Mouse (Mus musculus) limb, embryonic 15.5 days (tissue): ENCODE data around the gene Arhgef19. TPM values are rescaled to one million over a fixed set of nuclear protein-coding genes. Genes with fewer than 3 reads are reported as not detected.

ENCODE experiments used
- ATAC-seq: fragments of 200-750 bp; cut with Nextera tagmentation; 2 replicates; pipeline ENCODE4 v1.8.0; 2017; ENCODE audit warnings: low read depth, moderate TSS enrichment; ENCODE audit not compliant: insufficient number of reproducible peaks, low FRiP score, low TSS enrichment
- H3K27ac ChIP-seq: fragments of 300-500 bp; sonication (generic); 2 replicates; pipeline ENCODE4 v1.5.1; 2015; ENCODE audit warnings: moderate library complexity, mild to moderate bottlenecking, inconsistent platforms
- H3K27me3 ChIP-seq: fragments of 300-500 bp; sonication (generic); 2 replicates; pipeline ENCODE4 v1.6.1; 2015; ENCODE audit warnings: inconsistent platforms
- H3K36me3 ChIP-seq: fragments of 300-500 bp; sonication (generic); 2 replicates; pipeline ENCODE4 v1.6.1; 2015; ENCODE audit warnings: inconsistent platforms
- H3K4me1 ChIP-seq: fragments of 300-500 bp; sonication (generic); 2 replicates; pipeline ENCODE4 v1.6.1; 2015; ENCODE audit warnings: inconsistent platforms
- H3K4me2 ChIP-seq: fragments of 300-500 bp; sonication (generic); 2 replicates; pipeline ENCODE4 v1.6.1; 2015; ENCODE audit warnings: mild to moderate bottlenecking, inconsistent platforms
- H3K4me3 ChIP-seq: fragments of 300-500 bp; sonication (generic); 2 replicates; pipeline ENCODE4 v1.5.1; 2015; ENCODE audit warnings: mild to moderate bottlenecking, inconsistent platforms
- H3K9ac ChIP-seq: fragments of 300-500 bp; sonication (generic); 2 replicates; pipeline ENCODE4 v1.6.1; 2015; ENCODE audit warnings: inconsistent platforms
- H3K9me3 ChIP-seq: fragments of 300-500 bp; sonication (generic); 2 replicates; pipeline ENCODE4 v1.6.1; 2016; ENCODE audit warnings: inconsistent platforms
- whole genome bisulfite sequencing: fragments of 180-500 bp; shearing (Covaris S2); methylation state at CpG from one replicate; pipeline ENCODE4 v1.1.7; 2015; 5-methylcytosine and 5-hydroxymethylcytosine counted together
- polyA plus RNA-seq: library from polyadenylated mRNA; unstranded; fragments of >200 nt; fragmentation: Nextera tagmentation; extraction: Ambion mirVana; gene quantifications from 2 replicates; pipeline ENCODE4 v1.2.1, GENCODE M21; 2015

Gene Arhgef19
- polyA plus RNA-seq, 1 experiment from 2014 or later = 19.7 TPM

- no peaks in the 10 kb centered on the region for H3K27me3 ChIP-seq
- H3K36me3 ChIP-seq = no peaks in the 10 kb centered on the region
- no peak overlapping the region for H3K9ac ChIP-seq
- no peak overlapping the region for H3K4me2 ChIP-seq
- 34% methylated on average over 6 of the region's 6 CpGs for WGBS
- no peak overlapping the region for H3K4me3 ChIP-seq
- H3K27ac ChIP-seq = no peak overlapping the region
- peaks cover 50% of the 10 kb centered on the region for H3K4me1 ChIP-seq
- no peaks in the 10 kb centered on the region for H3K9me3 ChIP-seq
- no peak for ATAC-seq
Observed at GRCm38 (mm10) chr4:141281153-141281552, 41.9 kb downstream of the Arhgef19 start.

DNA sequence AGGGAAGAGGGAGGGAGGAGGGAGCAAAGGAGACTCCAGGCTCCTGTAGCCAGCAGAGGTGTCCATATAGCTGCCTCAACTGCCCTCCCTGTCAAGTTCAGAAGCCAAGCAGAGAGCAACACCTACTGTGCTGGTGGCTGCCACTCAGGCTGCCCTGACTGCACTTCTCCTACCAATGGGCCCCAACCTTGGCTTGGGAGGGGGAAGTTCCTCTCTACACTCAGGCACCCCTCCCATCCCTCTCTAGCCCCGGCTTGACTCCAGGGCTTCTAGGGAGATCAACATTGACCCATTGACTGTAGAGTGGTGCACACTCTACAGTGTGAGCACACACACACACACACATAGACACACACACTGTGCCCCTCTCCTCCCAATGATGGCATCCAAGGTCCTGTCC is 42.3 kb downstream of the Arhgef19 start:
- Histone ChIP-seq H3K4me1 (peaks cover 51% of the 10 kb centered on the region), H3K4me2 (no peak overlapping the region), H3K27me3 (no peaks in the 10 kb centered on the region), H3K4me3 (no peak overlapping the region), H3K36me3 (no peaks in the 10 kb centered on the region), H3K9ac (no peak overlapping the region), H3K27ac (0 out of 2 replicates have a peak overlapping the region, but pooled peaks have one; percentile 22), H3K9me3 (no peaks in the 10 kb centered on the region)
- WGBS = 50% methylated on average over 1 of the region's 1 CpGs
- no peak for ATAC-seq

GRCm38 (mm10) chr4:141282087-141282486 is 42.8 kb downstream of the Arhgef19 start:
- 53% methylated on average over 3 of the region's 3 CpGs for WGBS
- Histone ChIP-seq H3K4me1 (peaks cover 54% of the 10 kb centered on the region), H3K27me3 (no peaks in the 10 kb centered on the region), H3K9me3 (no peaks in the 10 kb centered on the region), H3K9ac (no peak overlapping the region), H3K27ac (0 out of 2 replicates have a peak overlapping the region, but pooled peaks have one; percentile 22), H3K36me3 (no peaks in the 10 kb centered on the region), H3K4me2 (no peak overlapping the region), H3K4me3 (no peak overlapping the region)
- ATAC-seq = no peak

DNA sequence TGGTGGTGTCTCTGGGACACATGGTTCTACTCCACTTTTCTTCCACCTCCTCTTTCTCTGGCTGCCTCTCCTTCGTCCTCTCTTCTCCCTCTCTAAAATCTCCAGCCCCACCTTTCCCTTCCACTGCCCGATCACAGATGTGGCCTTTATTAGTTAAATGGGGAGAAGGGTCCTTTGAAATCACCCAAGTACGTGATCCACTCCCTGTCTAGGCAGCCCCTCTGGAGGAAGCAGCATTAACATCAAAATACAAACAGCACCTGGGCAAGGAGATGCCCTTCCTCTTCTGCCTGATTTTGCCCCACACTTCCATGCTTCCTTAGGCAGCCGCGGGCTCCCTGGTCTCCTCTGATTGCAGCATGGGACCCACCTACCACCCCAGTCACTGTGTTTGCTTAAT is 43.3 kb downstream of the Arhgef19 start:
- Histone ChIP-seq H3K4me3 (no peak overlapping the region), H3K9me3 (no peaks in the 10 kb centered on the region), H3K4me1 (peaks cover 54% of the 10 kb centered on the region), H3K36me3 (no peaks in the 10 kb centered on the region), H3K27me3 (peaks cover 4% of the 10 kb centered on the region), H3K4me2 (no peak overlapping the region), H3K9ac (no peak overlapping the region), H3K27ac (no peak overlapping the region)
- 44% methylated on average over 5 of the region's 5 CpGs for WGBS
- no peak for ATAC-seq

- Histone ChIP-seq H3K27ac (no peak overlapping the region), H3K27me3 (peaks cover 11% of the 10 kb centered on the region), H3K9ac (no peak overlapping the region), H3K4me1 (peaks cover 54% of the 10 kb centered on the region), H3K9me3 (no peaks in the 10 kb centered on the region), H3K4me2 (no peak overlapping the region), H3K36me3 (no peaks in the 10 kb centered on the region), H3K4me3 (no peak overlapping the region)
- ATAC-seq = no peak
- 66% methylated on average over 9 of the region's 12 CpGs for WGBS
Observed at GRCm38 (mm10) chr4:141283176-141283878, 44.0 kb downstream of the Arhgef19 start.

DNA sequence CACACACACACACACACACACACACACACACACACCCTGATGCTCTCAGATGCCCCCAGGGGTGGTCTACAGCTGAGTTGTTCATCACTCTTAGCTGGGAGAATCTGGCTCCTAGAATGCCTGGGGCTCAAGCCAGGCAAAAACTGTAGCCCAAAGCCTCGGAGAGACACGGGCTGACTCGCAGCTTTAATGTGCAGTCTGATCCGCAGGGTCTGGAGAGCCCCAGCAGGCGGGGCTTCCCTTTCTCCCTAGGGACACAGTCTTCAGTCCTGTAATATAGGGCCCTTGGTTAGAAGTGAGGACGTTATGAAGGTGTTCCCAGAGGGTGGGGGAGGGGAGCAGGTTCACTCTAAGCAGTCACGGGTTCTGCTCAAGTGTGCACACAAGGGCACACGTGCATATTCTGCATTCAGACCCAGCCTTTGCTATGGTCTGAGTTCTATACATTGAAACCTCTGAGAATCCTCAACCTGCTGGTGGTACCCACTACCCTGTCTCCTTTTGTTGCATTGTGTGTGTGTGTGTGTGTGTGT is 44.6 kb downstream of the Arhgef19 start:
- H3K4me2 ChIP-seq = no peak overlapping the region
- no peaks in the 10 kb centered on the region for H3K9me3 ChIP-seq
- no peak overlapping the region for H3K27ac ChIP-seq
- WGBS = 20% methylated on average over 8 of the region's 8 CpGs
- H3K4me1 ChIP-seq = peaks cover 51% of the 10 kb centered on the region
- H3K4me3 ChIP-seq = no peak overlapping the region
- no peak overlapping the region for H3K9ac ChIP-seq
- H3K36me3 ChIP-seq = no peaks in the 10 kb centered on the region
- ATAC-seq = no peak
- peaks cover 13% of the 10 kb centered on the region for H3K27me3 ChIP-seq

DNA sequence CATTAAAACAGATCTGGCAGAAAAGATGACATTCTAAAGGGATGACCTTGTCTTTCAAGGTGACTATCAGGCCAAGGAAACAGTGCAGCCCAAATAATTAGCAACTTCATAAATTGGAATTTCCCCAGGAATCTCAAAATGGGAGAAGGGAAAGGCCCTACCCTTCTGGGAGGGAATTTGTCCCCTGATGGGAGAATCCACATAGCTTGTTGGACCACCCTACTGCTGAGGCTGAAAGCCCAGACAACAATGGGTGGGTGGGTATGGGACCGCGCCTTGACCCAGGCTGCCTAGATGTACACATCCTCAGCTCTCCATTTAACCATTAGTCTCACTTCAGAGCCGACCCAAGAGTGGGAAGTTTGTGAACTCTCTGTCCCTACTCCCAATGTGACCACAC is 45.2 kb downstream of the Arhgef19 start:
- H3K9me3 ChIP-seq = no peaks in the 10 kb centered on the region
- no peak for ATAC-seq
- H3K27me3 ChIP-seq = peaks cover 13% of the 10 kb centered on the region
- no peaks in the 10 kb centered on the region for H3K36me3 ChIP-seq
- no peak overlapping the region for H3K27ac ChIP-seq
- no peak overlapping the region for H3K4me3 ChIP-seq
- no peak overlapping the region for H3K4me2 ChIP-seq
- 91% methylated on average over 3 of the region's 3 CpGs for WGBS
- peaks cover 51% of the 10 kb centered on the region for H3K4me1 ChIP-seq
- no peak overlapping the region for H3K9ac ChIP-seq

- H3K9ac ChIP-seq = no peak overlapping the region
- no peak overlapping the region for H3K4me2 ChIP-seq
- no peaks in the 10 kb centered on the region for H3K9me3 ChIP-seq
- H3K4me1 ChIP-seq = peaks cover 51% of the 10 kb centered on the region
- WGBS = 47% methylated on average over 7 of the region's 8 CpGs
- H3K27ac ChIP-seq = no peak overlapping the region
- H3K27me3 ChIP-seq = peaks cover 13% of the 10 kb centered on the region
- H3K4me3 ChIP-seq = no peak overlapping the region
- no peaks in the 10 kb centered on the region for H3K36me3 ChIP-seq
- ATAC-seq = no peak
Observed at GRCm38 (mm10) chr4:141285128-141285527, 45.8 kb downstream of the Arhgef19 start.

DNA sequence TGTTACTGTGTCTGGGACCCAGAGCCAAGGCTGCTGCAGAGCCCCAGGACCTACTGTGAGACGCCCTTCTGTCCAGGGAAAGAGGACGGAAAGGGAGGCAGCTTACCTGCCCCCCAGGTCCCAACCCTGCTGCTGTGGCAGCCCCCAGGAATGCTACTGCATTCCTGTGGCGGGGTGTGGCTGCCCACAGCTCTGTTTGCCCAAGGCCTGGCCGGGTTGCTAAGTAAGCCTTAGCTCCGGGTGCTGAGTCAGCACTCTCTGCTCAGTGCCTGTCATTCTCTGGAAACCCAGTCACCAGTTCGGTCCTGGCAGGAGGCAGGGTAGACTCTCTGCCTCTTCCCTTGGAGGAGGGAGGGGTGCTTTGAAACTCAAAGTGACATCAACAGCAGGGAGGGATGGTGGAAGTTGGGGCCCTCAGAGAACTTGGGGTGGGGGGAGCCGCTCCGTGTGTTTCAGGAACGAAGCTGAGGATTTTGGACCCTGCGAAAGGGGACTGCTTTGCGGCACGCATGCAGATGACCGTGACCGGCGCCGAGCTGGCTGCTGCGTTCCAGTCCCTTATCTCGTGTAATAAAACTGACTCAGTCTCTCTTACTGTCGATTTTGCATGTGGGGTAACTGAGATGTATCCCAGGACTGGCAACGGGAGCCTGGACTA is 47.7 kb downstream of the Arhgef19 start:
- WGBS = 9% methylated on average over 20 of the region's 20 CpGs
- peak; percentile 70 for ATAC-seq
- Histone ChIP-seq H3K9me3 (no peaks in the 10 kb centered on the region), H3K4me3 (no peak overlapping the region; the same call in 1 of the 2 replicates), H3K4me2 (peak overlapping the region; percentile 24), H3K27ac (peak overlapping the region; percentile 9; the same call in 1 of the 2 replicates), H3K4me1 (peaks cover 48% of the 10 kb centered on the region), H3K36me3 (no peaks in the 10 kb centered on the region), H3K9ac (no peak overlapping the region), H3K27me3 (peaks cover 22% of the 10 kb centered on the region)

GRCm38 (mm10) chr4:141287518-141288004 is 48.3 kb downstream of the Arhgef19 start:
- peaks cover 46% of the 10 kb centered on the region for H3K4me1 ChIP-seq
- no peaks in the 10 kb centered on the region for H3K36me3 ChIP-seq
- H3K9ac ChIP-seq = no peak overlapping the region
- no peak overlapping the region for H3K4me3 ChIP-seq
- H3K4me2 ChIP-seq = no peak overlapping the region
- H3K27ac ChIP-seq = no peak overlapping the region
- 15% methylated on average over 15 of the region's 15 CpGs for WGBS
- H3K27me3 ChIP-seq = peaks cover 27% of the 10 kb centered on the region
- ATAC-seq = no peak
- no peaks in the 10 kb centered on the region for H3K9me3 ChIP-seq

GRCm38 (mm10) chr4:141288152-141288551 is 48.9 kb downstream of the Arhgef19 start:
- H3K4me2 ChIP-seq = no peak overlapping the region
- H3K4me3 ChIP-seq = no peak overlapping the region
- ATAC-seq = no peak
- H3K9ac ChIP-seq = no peak overlapping the region
- H3K27me3 ChIP-seq = peaks cover 30% of the 10 kb centered on the region
- H3K9me3 ChIP-seq = no peaks in the 10 kb centered on the region
- H3K27ac ChIP-seq = no peak overlapping the region
- peaks cover 43% of the 10 kb centered on the region for H3K4me1 ChIP-seq
- no peaks in the 10 kb centered on the region for H3K36me3 ChIP-seq
- WGBS = 33% methylated on average over 8 of the region's 8 CpGs
